Mouse (Mus musculus) cerebellum, postnatal 4 days (tissue): ENCODE data around the gene Lingo4.
A peak's percentile ranks its signal among the peaks of the same experiment; 100 is the strongest.

Source experiments
- DNase-seq, 2 experiments: peaks; one replicate each; pipeline ENCODE4 v3.0.0; 2022; ENCODE audit warnings: low spot score in 2 of 2, mixed read lengths in 1 of 2

Lingo4 gene

GRCm38 (mm10) chr3:94387391-94387790, 10.9 kb upstream of the Lingo4 start:
- no peak for DNase-seq

DNA sequence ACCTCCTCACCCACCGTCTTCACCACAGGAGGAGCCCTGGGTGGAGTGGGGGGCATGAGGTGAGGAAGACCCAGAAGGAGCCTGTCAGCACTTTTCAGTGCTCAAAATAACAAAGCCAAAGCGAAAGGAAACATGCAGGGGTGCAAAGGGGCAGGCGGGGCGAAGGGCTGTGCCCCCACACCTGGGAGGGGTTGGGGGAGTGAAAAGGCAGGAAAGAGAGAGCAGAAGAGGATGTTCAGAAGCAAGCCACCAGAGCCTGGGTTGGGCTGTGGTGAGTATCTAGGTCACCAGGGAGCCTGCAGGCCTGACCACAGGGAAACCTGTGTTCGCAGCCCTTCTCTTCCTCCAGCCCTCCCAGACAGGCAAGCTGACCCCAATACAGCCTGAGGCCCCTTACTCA, 10.3 kb upstream of the Lingo4 start:
- DNase-seq = no peak

DNA sequence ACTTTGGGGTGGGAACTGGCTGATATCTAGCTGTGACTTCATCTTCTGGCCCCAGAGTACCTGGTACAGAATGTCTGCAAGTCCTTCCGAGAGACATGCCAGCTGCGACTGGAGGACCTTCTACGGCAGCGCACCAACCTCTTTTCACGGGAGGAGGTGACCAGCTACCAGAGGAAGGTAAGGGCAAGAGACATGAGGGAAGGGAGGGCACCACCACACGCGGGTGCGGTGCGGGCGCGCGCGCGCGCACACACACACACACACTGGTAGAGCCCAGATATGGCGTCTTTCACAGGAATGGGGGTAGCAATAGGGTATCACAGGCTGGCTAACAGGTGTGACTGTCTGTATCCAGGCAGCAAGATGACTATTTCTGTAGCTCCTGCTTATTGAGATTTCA, 8.9 kb upstream of the Lingo4 start:
- DNase-seq = no peak

GRCm38 (mm10) chr3:94391001-94391400, 7.3 kb upstream of the Lingo4 start:
- DNase-seq = peak in 1 of 2 experiments; percentile 50

DNA sequence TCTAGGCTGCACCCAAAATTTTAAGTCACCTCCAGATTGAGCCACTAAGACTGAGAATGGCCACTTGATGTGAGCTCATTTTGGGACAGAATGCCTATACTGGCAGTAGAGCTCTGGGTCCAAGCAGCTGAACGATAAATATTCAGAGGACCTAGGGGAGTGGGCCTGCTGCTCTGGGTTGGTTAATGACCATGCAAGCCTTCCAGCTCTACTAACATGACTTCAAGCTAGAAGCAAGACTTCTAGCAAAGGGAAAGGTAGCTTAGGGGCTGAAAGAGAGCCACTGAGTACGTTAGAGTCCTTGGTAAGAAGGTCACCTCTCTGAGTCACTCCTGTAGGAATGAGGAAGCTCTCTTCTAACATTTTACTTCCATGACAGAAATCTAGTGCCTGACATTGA, 6.2 kb upstream of the Lingo4 start:
- no peak for DNase-seq

GRCm38 (mm10) chr3:94393049-94393448, 5.3 kb upstream of the Lingo4 start:
- DNase-seq = no peak

DNA sequence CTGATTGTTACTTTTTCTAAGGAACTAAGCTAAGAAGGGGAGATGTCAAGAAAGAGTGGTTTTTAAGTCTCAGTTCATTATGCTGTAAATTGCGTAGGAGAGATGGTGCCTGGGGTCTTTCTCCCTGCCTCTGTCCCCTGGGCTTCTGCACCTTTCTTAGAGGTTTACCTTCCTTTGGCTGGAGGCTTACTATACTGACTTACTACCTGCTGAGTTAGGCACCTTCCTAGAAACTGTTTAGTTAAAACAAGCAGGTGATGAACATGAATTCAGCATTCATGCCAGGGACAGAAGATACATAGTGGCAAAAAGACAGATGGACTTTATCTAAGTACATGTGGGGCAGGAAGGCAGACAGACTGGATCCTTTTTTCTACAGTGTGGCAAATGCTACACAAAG, 2.0 kb upstream of the Lingo4 start:
- no peak for DNase-seq

- DNase-seq = no peak
Observed at GRCm38 (mm10) chr3:94396851-94397250, 1.5 kb upstream of the Lingo4 start.

GRCm38 (mm10) chr3:94398943-94399481, 695 bp downstream of the Lingo4 start:
- DNase-seq = peak in 1 of 2 experiments; percentile 34

GRCm38 (mm10) chr3:94399663-94400310, 1.5 kb downstream of the Lingo4 start:
- no peak for DNase-seq

GRCm38 (mm10) chr3:94402451-94402850, 4.1 kb downstream of the Lingo4 start:
- DNase-seq = no peak

DNA sequence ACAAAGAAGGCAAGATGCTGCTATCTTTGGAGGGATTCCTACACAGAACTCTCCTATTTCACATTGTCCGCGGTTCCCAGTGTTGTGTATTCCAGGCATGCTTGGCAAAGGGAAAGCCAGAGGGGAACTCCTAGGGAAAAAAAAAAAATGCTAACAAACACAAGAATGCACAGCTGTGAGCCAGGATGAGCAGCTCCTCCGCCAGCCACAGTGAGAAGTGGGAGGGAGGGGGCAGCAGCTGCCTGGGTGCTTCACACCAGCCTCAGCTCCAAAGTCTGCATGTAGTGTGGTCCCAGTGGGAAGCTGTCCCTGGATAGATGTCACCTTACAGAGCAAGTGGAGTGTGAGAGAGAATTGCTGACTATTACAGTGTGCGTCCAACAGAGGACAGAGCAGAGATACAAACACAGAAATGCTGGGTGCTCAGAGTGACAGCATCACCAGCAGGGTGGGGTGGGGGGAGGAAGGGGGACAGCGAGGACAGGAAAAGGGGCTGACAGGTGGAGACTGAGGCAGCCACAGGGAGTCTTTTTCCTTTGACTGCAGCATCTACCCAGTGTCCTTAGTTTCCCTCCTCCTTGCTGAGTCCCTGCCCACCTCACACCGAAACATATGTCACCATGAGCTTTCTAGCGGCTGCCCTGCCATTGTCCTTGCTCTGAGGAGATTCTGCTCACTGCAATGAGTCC, 6.2 kb downstream of the Lingo4 start:
- DNase-seq = no peak

DNA sequence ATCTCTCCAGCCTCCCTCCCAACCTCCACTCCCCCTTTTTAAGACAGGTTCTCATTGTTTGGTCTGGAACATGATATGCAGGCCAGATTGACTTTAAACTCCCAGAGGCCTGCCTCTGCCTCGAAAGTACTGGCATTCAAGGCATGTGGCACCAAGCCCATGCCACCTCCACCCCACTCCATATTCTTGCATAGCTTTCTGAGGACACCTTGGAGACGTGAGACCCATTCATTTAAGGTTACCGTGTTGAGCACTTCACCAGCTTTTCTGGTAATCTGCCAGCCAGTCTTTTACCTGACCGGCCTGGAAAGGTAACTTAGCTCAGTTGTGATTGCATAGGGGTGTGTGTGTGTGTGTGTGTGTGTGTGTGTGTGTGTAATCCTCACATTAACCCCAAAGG, 7.2 kb downstream of the Lingo4 start:
- no peak for DNase-seq

GRCm38 (mm10) chr3:94412530-94412929, 14.2 kb downstream of the Lingo4 start:
- DNase-seq = no peak

DNA sequence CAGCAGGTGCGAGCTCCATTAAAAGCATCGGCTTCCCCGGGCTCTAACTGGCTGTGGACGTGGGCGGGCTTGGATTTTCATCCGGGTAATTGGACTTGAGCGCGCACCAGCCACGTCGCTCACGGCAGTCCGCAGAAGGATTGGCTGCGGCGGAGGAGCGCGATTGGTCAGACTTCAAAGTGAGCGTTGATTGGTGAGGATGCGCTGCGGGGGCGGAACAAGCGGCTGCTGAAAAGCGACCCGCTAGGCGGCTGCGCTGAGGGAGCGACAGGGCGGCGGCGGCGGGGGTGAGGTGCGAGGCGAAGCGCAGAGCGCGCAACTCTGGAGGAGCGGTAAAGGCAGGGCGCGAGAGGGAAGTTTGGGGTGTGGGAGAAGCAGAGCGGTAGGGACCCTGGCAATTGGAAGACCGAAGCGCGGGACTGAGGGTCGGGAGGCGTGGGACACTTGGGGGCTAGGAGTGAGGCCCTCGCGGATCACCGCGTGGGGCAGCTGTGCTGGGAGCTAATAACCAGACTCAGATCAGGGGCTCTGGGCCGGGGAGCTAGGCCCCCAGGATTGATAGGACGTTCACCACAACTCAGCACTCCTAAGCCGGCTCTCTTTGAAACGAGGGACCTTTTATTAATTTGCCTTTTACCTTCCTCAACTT, 14.8 kb downstream of the Lingo4 start, which contains the start of gene Tdrkh:
TSS of gene Tdrkh (plus strand) at position 243 of the 649 bp plus-strand sequence.
- DNase-seq = peak; percentile 96 to 97

DNA sequence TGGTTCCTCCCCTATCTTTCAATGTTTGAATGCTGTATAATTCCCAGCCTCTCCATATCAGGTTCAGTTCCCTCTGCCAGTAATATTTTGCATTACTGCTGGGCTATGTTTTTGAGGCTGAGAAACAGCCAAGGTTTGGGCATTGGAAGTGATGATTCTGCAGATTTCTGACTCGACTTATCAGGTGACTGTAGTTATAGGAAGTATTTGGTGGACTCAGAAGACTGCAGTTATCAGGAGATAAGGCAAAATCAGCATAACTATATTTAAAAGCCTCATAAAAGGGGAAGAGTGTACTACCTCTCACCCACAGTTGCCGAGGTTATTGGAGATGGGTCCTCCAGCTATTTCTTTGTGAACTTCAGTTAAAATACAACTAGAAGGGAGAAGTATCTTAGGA, 32.7 kb downstream of the Lingo4 start:
- no peak for DNase-seq

- no peak for DNase-seq
Observed at GRCm38 (mm10) chr3:94434305-94434704, 36.0 kb downstream of the Lingo4 start.

GRCm38 (mm10) chr3:94436420-94436819, 38.1 kb downstream of the Lingo4 start:
- DNase-seq = no peak

GRCm38 (mm10) chr3:94441182-94441581, 42.9 kb downstream of the Lingo4 start:
- DNase-seq = no peak

- peak; percentile 97 for DNase-seq
Observed at GRCm38 (mm10) chr3:94442951-94443596, 44.8 kb downstream of the Lingo4 start, which contains the start of gene Mrpl9. TSS of gene Mrpl9 (plus strand) at chr3:94443318.

- no peak for DNase-seq
Observed at GRCm38 (mm10) chr3:94443597-94443964, 45.3 kb downstream of the Lingo4 start, which contains the start of gene Oaz3. TSS of gene Oaz3 (minus strand) at chr3:94443915.

DNA sequence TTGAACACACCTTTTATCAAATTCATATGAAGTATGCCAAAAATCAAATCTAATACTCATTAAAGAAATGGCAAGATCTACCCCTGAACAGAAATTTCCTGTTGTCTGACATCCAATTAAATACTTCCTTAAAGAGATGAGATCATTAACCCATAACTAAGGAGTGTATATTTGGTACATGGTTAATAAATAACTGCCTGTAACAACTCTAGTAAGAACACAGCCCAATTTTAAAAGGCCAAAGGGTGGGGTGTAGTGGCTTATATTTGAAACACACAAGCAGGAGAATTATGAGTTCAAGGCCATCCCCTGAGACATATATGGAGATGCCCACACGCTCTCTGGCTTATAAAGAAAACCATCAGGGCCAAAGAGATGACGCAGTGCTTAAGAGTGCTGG, 51.1 kb downstream of the Lingo4 start:
- no peak for DNase-seq
